Mouse (Mus musculus) stomach, postnatal 0 days (tissue): Measurements from ENCODE around the gene Fmo6. TPM values are rescaled to one million over a fixed set of nuclear protein-coding genes. Genes with fewer than 3 reads are reported as not detected.

Experiments
- ATAC-seq: fragments of 200-750 bp; cut with Nextera tagmentation; 2 replicates; pipeline ENCODE4 v1.8.0; 2017; ENCODE audit not compliant: low FRiP score, low TSS enrichment
- DNase-seq: peaks from one replicate; pipeline ENCODE4 v3.0.0-alpha.2; 2016; ENCODE audit warnings: low spot score
- H3K27ac ChIP-seq: fragments of 300-500 bp; sonication (generic); replicated peaks from 2 replicates; pipeline ENCODE4 v1.5.1; 2014; ENCODE audit warnings: mild to moderate bottlenecking, control low read depth
- H3K27me3 ChIP-seq: fragments of 300-500 bp; sonication (generic); 2 replicates; pipeline ENCODE4 v1.6.1; 2014; ENCODE audit warnings: low read length; ENCODE audit not compliant: control insufficient read depth, insufficient read depth
- H3K36me3 ChIP-seq: fragments of 300-500 bp; sonication (generic); 2 replicates; pipeline ENCODE4 v1.6.1; 2014; ENCODE audit warnings: low read length, mixed read lengths; ENCODE audit not compliant: control insufficient read depth, insufficient read depth
- H3K4me1 ChIP-seq: fragments of 300-500 bp; sonication (generic); replicated peaks from 2 replicates; pipeline ENCODE4 v1.6.1; 2014; ENCODE audit warnings: antibody characterized with exemption; ENCODE audit not compliant: control insufficient read depth, insufficient read depth
- H3K4me2 ChIP-seq: fragments of 300-500 bp; sonication (generic); replicated peaks from 2 replicates; pipeline ENCODE4 v1.6.1; 2014; ENCODE audit warnings: low read depth, mild to moderate bottlenecking, control low read depth, moderate library complexity
- H3K4me3 ChIP-seq: fragments of 300-500 bp; sonication (generic); 2 replicates; pipeline ENCODE4 v1.5.1; 2014; ENCODE audit warnings: low read depth, low read length, control low read depth
- H3K9ac ChIP-seq: fragments of 300-500 bp; sonication (generic); 2 replicates; pipeline ENCODE4 v1.6.1; 2014; ENCODE audit warnings: mild to moderate bottlenecking, low read length, control low read depth, mixed read lengths
- H3K9me3 ChIP-seq: fragments of 300-500 bp; sonication (generic); 2 replicates; pipeline ENCODE4 v1.6.1; 2016; ENCODE audit warnings: low read length; ENCODE audit not compliant: control insufficient read depth
- CTCF ChIP-seq: IDR thresholded peaks from 2 replicates; pipeline ENCODE4 v1.5.1; 2016; ENCODE audit warnings: antibody characterized with exemption, low read depth, mild to moderate bottlenecking, moderate library complexity
- EP300 ChIP-seq: optimal IDR thresholded peaks from 2 replicates; pipeline ENCODE3; 2016; ENCODE audit warnings: antibody characterized with exemption
- WGBS: fragments of 180-500 bp; shearing (Covaris S2); extraction: QIAGEN DNeasy Blood & Tissue Kit; methylation state at CpG from one replicate; pipeline ENCODE4 v1.1.7; 2014; 5-methylcytosine and 5-hydroxymethylcytosine counted together
- polyA plus RNA-seq: library from polyadenylated mRNA; unstranded; fragments of >200 nt; fragmentation: Nextera tagmentation; extraction: Ambion mirVana; gene quantifications from 2 replicates; pipeline ENCODE4 v1.2.1, GENCODE M21; 2015

Gene Fmo6
- polyA plus RNA-seq, 1 experiment from 2014 or later: 0.08 TPM

- ATAC-seq (no peak), DNase-seq (no peak)
- no peak overlapping the region for H3K4me2 ChIP-seq
- H3K4me1 ChIP-seq: no peaks in the 10 kb centered on the region
- TF ChIP-seq EP300: no peak
- TF ChIP-seq CTCF: no peak
- 45% methylated on average over 2 of the region's 2 CpGs for WGBS
- H3K9ac ChIP-seq: no peak overlapping the region
- H3K27me3 ChIP-seq: no peaks in the 10 kb centered on the region
- H3K9me3 ChIP-seq: no peaks in the 10 kb centered on the region
- H3K36me3 ChIP-seq: no peaks in the 10 kb centered on the region
- no peak overlapping the region for H3K4me3 ChIP-seq
- no peak overlapping the region for H3K27ac ChIP-seq
Measured at GRCm38 (mm10) chr1:162953079-162953478, 15.8 kb upstream of the Fmo6 start.

- H3K27me3 ChIP-seq: no peaks in the 10 kb centered on the region
- no peaks in the 10 kb centered on the region for H3K4me1 ChIP-seq
- H3K4me2 ChIP-seq: no peak overlapping the region
- H3K4me3 ChIP-seq: no peak overlapping the region
- H3K27ac ChIP-seq: no peak overlapping the region
- TF ChIP-seq EP300: no peak
- TF ChIP-seq CTCF: no peak
- H3K9me3 ChIP-seq: no peaks in the 10 kb centered on the region
- WGBS: 84% methylated on average over 1 of the region's 1 CpGs
- no peak overlapping the region for H3K9ac ChIP-seq
- DNase-seq (no peak), ATAC-seq (no peak)
- no peaks in the 10 kb centered on the region for H3K36me3 ChIP-seq
Measured at GRCm38 (mm10) chr1:162949763-162950162, 12.4 kb upstream of the Fmo6 start.

GRCm38 (mm10) chr1:162947934-162948333 is 10.6 kb upstream of the Fmo6 start:
- H3K27me3 ChIP-seq: no peaks in the 10 kb centered on the region
- WGBS: 85% methylated on average over 6 of the region's 6 CpGs
- DNase-seq: no peak
- H3K4me2 ChIP-seq: no peak overlapping the region
- H3K9me3 ChIP-seq: no peaks in the 10 kb centered on the region
- no peak for ATAC-seq
- TF ChIP-seq CTCF (no peak), EP300 (no peak)
- no peak overlapping the region for H3K9ac ChIP-seq
- H3K4me3 ChIP-seq: no peak overlapping the region
- H3K4me1 ChIP-seq: no peaks in the 10 kb centered on the region
- no peaks in the 10 kb centered on the region for H3K36me3 ChIP-seq
- no peak overlapping the region for H3K27ac ChIP-seq

- ATAC-seq (peak; percentile 84), DNase-seq (no peak)
- no peaks in the 10 kb centered on the region for H3K27me3 ChIP-seq
- no peak overlapping the region for H3K4me2 ChIP-seq
- no peak overlapping the region for H3K4me3 ChIP-seq
- WGBS: 66% methylated on average over 4 of the region's 4 CpGs
- H3K9me3 ChIP-seq: no peaks in the 10 kb centered on the region
- H3K27ac ChIP-seq: no peak overlapping the region
- H3K4me1 ChIP-seq: no peaks in the 10 kb centered on the region
- TF ChIP-seq CTCF (no peak; the same call in 1 of the 2 replicates), EP300 (no peak)
- H3K36me3 ChIP-seq: no peaks in the 10 kb centered on the region
- no peak overlapping the region for H3K9ac ChIP-seq
Measured at GRCm38 (mm10) chr1:162946837-162947558, 9.7 kb upstream of the Fmo6 start.

- H3K27ac ChIP-seq: no peak overlapping the region
- H3K4me1 ChIP-seq: no peaks in the 10 kb centered on the region
- ATAC-seq: no peak
- no peak overlapping the region for H3K4me3 ChIP-seq
- no peak overlapping the region for H3K9ac ChIP-seq
- 60% methylated on average over 6 of the region's 6 CpGs for WGBS
- H3K4me2 ChIP-seq: no peak overlapping the region
- TF ChIP-seq CTCF: no peak
- TF ChIP-seq EP300: no peak
- H3K9me3 ChIP-seq: no peaks in the 10 kb centered on the region
- no peaks in the 10 kb centered on the region for H3K36me3 ChIP-seq
- DNase-seq: no peak
- H3K27me3 ChIP-seq: no peaks in the 10 kb centered on the region
Measured at GRCm38 (mm10) chr1:162943700-162944099, 6.4 kb upstream of the Fmo6 start.

- DNase-seq: no peak
- Histone ChIP-seq H3K4me3 (no peak overlapping the region), H3K9ac (no peak overlapping the region), H3K4me1 (no peaks in the 10 kb centered on the region), H3K9me3 (no peaks in the 10 kb centered on the region), H3K36me3 (no peaks in the 10 kb centered on the region), H3K27me3 (no peaks in the 10 kb centered on the region), H3K27ac (peak overlapping the region; percentile 61; the same call in 1 of the 2 replicates), H3K4me2 (no peak overlapping the region)
- ATAC-seq: peak; percentile 85; the same call in 1 of the 2 replicates
- no peak for TF ChIP-seq EP300
- TF ChIP-seq CTCF: no peak
- WGBS: 59% methylated on average over 4 of the region's 4 CpGs
Measured at GRCm38 (mm10) chr1:162938696-162939351, 1.5 kb upstream of the Fmo6 start.
